Mouse (Mus musculus) layer of hippocampus, adult 11-12 months (tissue): ENCODE measurements around the gene Foxd3.

ENCODE experiments used
- DNase-seq: peaks from one replicate; pipeline ENCODE4 v3.0.0; 2022; ENCODE audit warnings: low spot score

Foxd3 gene

DNA sequence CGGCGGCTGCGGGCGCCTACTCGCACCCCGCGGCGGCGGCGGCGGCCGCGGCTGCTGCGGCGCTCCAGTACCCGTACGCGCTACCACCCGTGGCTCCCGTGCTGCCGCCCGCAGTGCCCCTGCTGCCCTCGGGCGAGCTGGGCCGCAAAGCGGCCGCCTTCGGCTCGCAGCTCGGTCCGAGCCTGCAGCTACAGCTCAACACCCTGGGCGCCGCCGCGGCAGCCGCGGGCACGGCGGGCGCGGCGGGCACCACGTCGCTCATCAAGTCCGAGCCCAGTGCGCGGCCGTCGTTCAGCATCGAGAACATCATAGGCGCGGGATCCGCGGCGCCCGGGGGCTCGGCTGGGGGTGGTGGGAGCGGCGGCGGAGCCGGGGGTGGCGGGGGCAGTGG is 1.3 kb downstream of the Foxd3 start:
- no peak for DNase-seq

DNA sequence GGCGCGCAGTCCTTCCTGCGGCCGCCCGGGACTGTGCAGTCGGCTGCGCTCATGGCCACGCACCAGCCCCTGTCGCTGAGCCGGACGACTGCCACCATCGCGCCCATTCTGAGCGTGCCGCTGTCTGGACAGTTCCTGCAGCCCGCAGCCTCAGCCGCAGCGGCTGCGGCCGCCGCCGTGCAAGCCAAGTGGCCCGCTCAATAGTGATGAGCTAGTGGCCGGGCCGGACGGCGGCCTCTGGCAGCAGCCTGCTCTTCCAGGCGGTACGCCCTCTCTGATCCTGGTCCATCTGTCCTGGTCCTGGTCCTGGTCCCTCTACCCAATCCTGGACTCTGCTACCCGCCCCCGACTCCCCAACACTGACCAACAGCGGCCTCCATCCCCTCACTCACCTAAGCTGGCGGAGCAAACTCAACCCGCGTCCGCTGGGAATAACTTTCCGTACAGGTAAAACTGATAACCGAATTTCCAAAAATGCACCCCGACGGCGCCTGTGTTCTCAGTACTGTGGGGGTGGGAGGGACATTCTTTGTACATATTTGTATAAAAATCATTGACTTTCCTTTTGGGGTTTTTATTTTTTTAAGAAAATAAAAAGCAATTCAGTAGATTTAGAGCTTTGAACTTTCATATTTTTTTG is 1.9 kb downstream of the Foxd3 start:
- DNase-seq = no peak

- DNase-seq = no peak
Observed at GRCm38 (mm10) chr4:99658881-99659280, 2.8 kb downstream of the Foxd3 start.

DNA sequence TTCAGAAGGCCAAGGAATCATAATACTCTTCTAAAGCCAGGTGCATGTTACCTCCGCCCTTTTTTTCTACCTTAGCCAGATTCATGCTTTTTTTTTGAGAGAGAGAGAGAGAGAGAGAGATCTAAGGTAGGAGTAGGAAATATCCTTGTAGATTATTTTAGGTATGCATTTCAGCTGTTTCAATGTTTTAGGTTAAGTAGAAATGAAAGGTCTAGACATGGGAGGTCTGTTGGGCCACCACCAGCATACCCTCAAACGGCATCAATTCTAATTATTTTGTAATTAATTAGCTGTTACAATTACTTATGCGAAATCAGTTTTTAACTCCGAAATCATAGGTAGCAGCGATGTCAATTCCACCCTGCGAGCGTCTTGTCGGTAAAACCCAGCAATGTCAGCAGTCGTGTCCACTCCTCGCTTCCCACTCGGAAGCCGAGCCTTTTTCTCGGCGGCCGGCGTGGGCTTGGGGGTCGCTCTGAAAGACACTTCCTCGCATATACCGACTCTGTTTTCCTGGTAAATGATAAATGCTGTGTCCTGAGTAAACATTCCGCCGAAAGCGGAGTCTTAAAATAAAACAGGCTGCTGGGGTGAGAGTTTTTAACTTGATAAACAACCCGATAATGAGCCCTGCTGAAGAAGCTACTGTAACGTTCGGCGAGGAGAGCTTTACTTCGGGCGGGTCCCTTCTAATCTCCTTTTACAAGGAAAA is 3.4 kb downstream of the Foxd3 start:
- no peak for DNase-seq

- DNase-seq = no peak
Observed at GRCm38 (mm10) chr4:99660073-99660611, 4.0 kb downstream of the Foxd3 start.

DNA sequence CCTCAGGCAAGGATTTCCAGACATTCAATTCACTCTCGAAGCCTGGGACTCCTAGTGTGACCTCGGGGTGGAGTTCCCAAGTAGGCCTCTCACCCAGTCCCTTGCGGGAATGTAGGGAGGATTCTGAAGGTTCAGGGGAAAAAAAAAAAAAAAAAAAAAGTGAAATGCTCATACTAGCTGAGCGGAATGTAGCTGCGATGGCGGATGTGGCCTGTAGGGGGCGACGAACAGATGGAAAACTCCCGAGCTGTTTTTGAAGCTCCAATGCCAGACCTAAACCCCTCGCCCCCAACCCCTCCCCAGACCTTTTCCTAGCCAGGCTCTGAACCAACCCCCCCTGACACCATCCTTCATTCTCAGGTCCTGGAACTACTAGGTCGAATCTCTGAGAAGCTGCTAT is 4.9 kb downstream of the Foxd3 start:
- peak; percentile 54 for DNase-seq

- DNase-seq = no peak
Observed at GRCm38 (mm10) chr4:99661956-99662355, 5.9 kb downstream of the Foxd3 start.

DNA sequence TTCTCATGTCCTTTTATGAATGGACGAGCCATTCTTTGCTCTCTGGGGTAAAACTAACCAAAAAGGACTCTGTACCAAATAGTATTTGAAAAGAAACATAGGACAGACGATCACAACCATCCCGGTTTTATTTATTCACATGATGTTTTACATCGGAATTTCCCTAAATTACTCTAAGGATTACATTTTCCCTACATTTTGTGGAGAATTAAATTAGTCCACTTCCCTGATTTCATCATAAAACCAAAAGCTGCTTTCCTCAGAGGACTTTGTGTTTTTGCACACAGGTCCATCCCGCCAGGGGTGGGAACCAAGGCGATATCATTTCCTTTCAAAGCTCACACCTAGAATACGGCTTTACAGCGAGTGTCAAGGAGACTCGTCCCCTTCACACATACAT is 6.3 kb downstream of the Foxd3 start:
- DNase-seq = no peak

- no peak for DNase-seq
Observed at GRCm38 (mm10) chr4:99662841-99663567, 6.9 kb downstream of the Foxd3 start.

- no peak for DNase-seq
Observed at GRCm38 (mm10) chr4:99663710-99664109, 7.6 kb downstream of the Foxd3 start.

- DNase-seq = no peak
Observed at GRCm38 (mm10) chr4:99670203-99670851, 14.2 kb downstream of the Foxd3 start.

- DNase-seq = no peak
Observed at GRCm38 (mm10) chr4:99675191-99675590, 19.1 kb downstream of the Foxd3 start.

GRCm38 (mm10) chr4:99683941-99684340 is 27.8 kb downstream of the Foxd3 start:
- DNase-seq = no peak

GRCm38 (mm10) chr4:99686308-99686707 is 30.2 kb downstream of the Foxd3 start:
- no peak for DNase-seq
